Mouse (Mus musculus): ENCODE data around the gene Ttc30b. TPM values are rescaled to one million over a fixed set of nuclear protein-coding genes. Genes with fewer than 3 reads are reported as not detected.

Gene Ttc30b
- polyA plus RNA-seq, 1 experiment from 2014 or later, result 12.3 TPM

GRCm38 (mm10) chr2:75907142-75907541 is 31.2 kb downstream of the Ttc30b start:
- POLR2A ChIA-PET, result no interaction called here
- in situ Hi-C loops (cut with MboI; ENCODE audit: low pct_unique_long_range_greater_than_20kb), result no loop called here
- CTCF ChIA-PET, result no interaction called here

GRCm38 (mm10) chr2:75901869-75902268 is 36.5 kb downstream of the Ttc30b start:
- DNase-seq (ENCODE audit: low read depth, low spot score) (no peak), ATAC-seq (no peak)
- ChIA-PET POLR2A (no interaction called here), CTCF (interaction anchor here (0.7 kb wide), 1 partner anchor 11 kb away, joined by 3 read pairs; no protein-coding TSS in a partner anchor)
- no peak for TF ChIP-seq CTCF (IDR thresholded peaks at IDR 0.05)
- in situ Hi-C loops (cut with MboI; ENCODE audit: low pct_unique_long_range_greater_than_20kb), result no loop called here
- H3K27me3 ChIP-seq, result no peaks in the 10 kb centered on the region

More at GRCm38 (mm10) chr2:75907142-75907541, 31.2 kb downstream of the Ttc30b start:
- TF ChIP-seq CTCF (IDR thresholded peaks at IDR 0.05), result no peak
- no peaks in the 10 kb centered on the region for H3K27me3 ChIP-seq
- DNase-seq (ENCODE audit: low read depth, low spot score) (no peak), ATAC-seq (no peak)

GRCm38 (mm10) chr2:75900281-75900680 is 38.1 kb downstream of the Ttc30b start:
- CTCF ChIA-PET, result no interaction called here
- TF ChIP-seq CTCF (IDR thresholded peaks at IDR 0.05), result no peak
- in situ Hi-C loops (cut with MboI; ENCODE audit: low pct_unique_long_range_greater_than_20kb), result no loop called here
- POLR2A ChIA-PET, result interaction anchor here (0.7 kb wide), 1 partner anchor 1198 kb away, joined by 6 read pairs; no protein-coding TSS in a partner anchor
- no peak for ATAC-seq
- no peak for DNase-seq (ENCODE audit: low read depth, low spot score)
- no peaks in the 10 kb centered on the region for H3K27me3 ChIP-seq

- POLR2A ChIA-PET, result no interaction called here
Observed at GRCm38 (mm10) chr2:75895711-75896110, 42.7 kb downstream of the Ttc30b start.

GRCm38 (mm10) chr2:75891981-75892380 is 46.4 kb downstream of the Ttc30b start:
- no peak for DNase-seq (ENCODE audit: low read depth, low spot score)
- CTCF ChIA-PET, result no interaction called here
- ATAC-seq, result no peak
- TF ChIP-seq CTCF (IDR thresholded peaks at IDR 0.05), result no peak
- POLR2A ChIA-PET, result no interaction called here
- H3K27me3 ChIP-seq, result no peaks in the 10 kb centered on the region
- in situ Hi-C loops (cut with MboI; ENCODE audit: low pct_unique_long_range_greater_than_20kb), result no loop called here

More at GRCm38 (mm10) chr2:75895711-75896110, 42.7 kb downstream of the Ttc30b start:
- in situ Hi-C loops (cut with MboI; ENCODE audit: low pct_unique_long_range_greater_than_20kb), result no loop called here
- DNase-seq (ENCODE audit: low read depth, low spot score) (no peak), ATAC-seq (no peak)
- H3K27me3 ChIP-seq, result no peaks in the 10 kb centered on the region
- CTCF ChIA-PET, result interaction anchor here (1.5 kb wide), 2 partner anchors 9 to 138 kb away, joined by 3 to 5 read pairs; no protein-coding TSS in a partner anchor
- no peak for TF ChIP-seq CTCF (IDR thresholded peaks at IDR 0.05)

Other genes with a start within 250 kb of the Ttc30b start
- 87.3 TPM for gene Nfe2l2, start 233.9 kb downstream of the Ttc30b start, polyA plus RNA-seq (2021)
- gene Agps, start 106.4 kb downstream of the Ttc30b start, polyA plus RNA-seq (2021), result 37.0 TPM
- gene Ttc30a2, start 39.6 kb upstream of the Ttc30b start, polyA plus RNA-seq (2021), result 1.4 TPM
- gene Ttc30a1, start 43.4 kb upstream of the Ttc30b start, polyA plus RNA-seq (2021), result 2.0 TPM